Mouse (Mus musculus): ENCODE data around the gene Apobr.

The Apobr gene

GRCm38 (mm10) chr7:126598919-126599318, 14.2 kb downstream of the Apobr start:
- DNase-seq (ENCODE audit: low spot score in 2 of 2): no peak

- DNase-seq (ENCODE audit: low spot score in 2 of 2): no peak
Measured at GRCm38 (mm10) chr7:126601896-126602295, 17.2 kb downstream of the Apobr start.

GRCm38 (mm10) chr7:126602650-126603049, 17.9 kb downstream of the Apobr start:
- DNase-seq (ENCODE audit: low spot score in 2 of 2): no peak

- no peak for DNase-seq (ENCODE audit: low spot score in 2 of 2)
Measured at GRCm38 (mm10) chr7:126606611-126607010, 21.9 kb downstream of the Apobr start.

GRCm38 (mm10) chr7:126607064-126607463, 22.3 kb downstream of the Apobr start:
- no peak for DNase-seq (ENCODE audit: low spot score in 2 of 2)

GRCm38 (mm10) chr7:126607796-126608195, 23.1 kb downstream of the Apobr start:
- DNase-seq (ENCODE audit: low spot score in 2 of 2): no peak

- DNase-seq (ENCODE audit: low spot score in 2 of 2): no peak
Measured at GRCm38 (mm10) chr7:126612736-126613135, 28.0 kb downstream of the Apobr start.

- no peak for DNase-seq (ENCODE audit: low spot score in 2 of 2)
Measured at GRCm38 (mm10) chr7:126616707-126617106, 32.0 kb downstream of the Apobr start.

- DNase-seq (ENCODE audit: low spot score in 2 of 2): no peak
Measured at GRCm38 (mm10) chr7:126619559-126620275, 35.0 kb downstream of the Apobr start.

- no peak for DNase-seq (ENCODE audit: low spot score in 2 of 2)
Measured at GRCm38 (mm10) chr7:126621452-126622359, 37.0 kb downstream of the Apobr start.

GRCm38 (mm10) chr7:126623381-126623780, 38.6 kb downstream of the Apobr start:
- DNase-seq (ENCODE audit: low spot score in 2 of 2): no peak

- DNase-seq (ENCODE audit: low spot score in 2 of 2): no peak
Measured at GRCm38 (mm10) chr7:126624774-126625173, 40.0 kb downstream of the Apobr start.

GRCm38 (mm10) chr7:126625369-126625768, 40.6 kb downstream of the Apobr start:
- DNase-seq (ENCODE audit: low spot score in 2 of 2): peak in 1 of 2 experiments; percentile 23

- DNase-seq (ENCODE audit: low spot score in 2 of 2): no peak
Measured at GRCm38 (mm10) chr7:126625807-126626600, 41.3 kb downstream of the Apobr start.

- no peak for DNase-seq (ENCODE audit: low spot score in 2 of 2)
Measured at GRCm38 (mm10) chr7:126628111-126628510, 43.4 kb downstream of the Apobr start.

GRCm38 (mm10) chr7:126629915-126630314, 45.2 kb downstream of the Apobr start:
- DNase-seq (ENCODE audit: low spot score in 2 of 2): no peak

GRCm38 (mm10) chr7:126630824-126631518, 46.2 kb downstream of the Apobr start, which contains the start of gene Nupr1:
Gene Nupr1 (minus strand): TSS chr7:126630861.
- DNase-seq (ENCODE audit: low spot score in 2 of 2): no peak

GRCm38 (mm10) chr7:126632478-126632877, 47.7 kb downstream of the Apobr start:
- DNase-seq (ENCODE audit: low spot score in 2 of 2): no peak

- no peak for DNase-seq (ENCODE audit: low spot score in 2 of 2)
Measured at GRCm38 (mm10) chr7:126635375-126635774, 50.6 kb downstream of the Apobr start.

GRCm38 (mm10) chr7:126636733-126637520, 52.2 kb downstream of the Apobr start:
- peak in 1 of 2 experiments; percentile 22 for DNase-seq (ENCODE audit: low spot score in 2 of 2)

Data from spleen, postnatal 4 days (tissue).